Mouse (Mus musculus): ENCODE results near the gene Nfs1. TPM values are rescaled to one million over a fixed set of nuclear protein-coding genes. Genes with fewer than 3 reads are reported as not detected.

The Nfs1 gene
- polyA plus RNA-seq, 1 experiment = 49.2 TPM

Other genes with a start within 250 kb of the Nfs1 start
- 47.0 and 60.2 TPM in 2 replicates for gene Uqcc1, start 213.9 kb downstream of the Nfs1 start, polyA plus RNA-seq (2012; rRNA removed)
- not detected in 2 replicates for gene Gm15557, start 203.5 kb downstream of the Nfs1 start, polyA plus RNA-seq (2012; rRNA removed)
- 1.5 and 1.7 TPM in 2 replicates for gene Gdf5, start 198.8 kb downstream of the Nfs1 start, polyA plus RNA-seq (2012; rRNA removed)
- gene Cep250, start 187.7 kb downstream of the Nfs1 start, polyA plus RNA-seq (2012; rRNA removed) = 11.7 and 13.4 TPM in 2 replicates
- gene 6430550D23Rik, start 136.2 kb downstream of the Nfs1 start, polyA plus RNA-seq (2012; rRNA removed) = 2.3 and 4.7 TPM in 2 replicates
- gene Ergic3, start 136.1 kb downstream of the Nfs1 start, polyA plus RNA-seq (2012; rRNA removed) = 190 and 196 TPM in 2 replicates
- gene Fer1l4, start 91.2 kb downstream of the Nfs1 start, polyA plus RNA-seq (2012; rRNA removed) = 121 and 126 TPM in 2 replicates
- 4.4 and 5.1 TPM in 2 replicates for gene Spag4, start 79.0 kb downstream of the Nfs1 start, polyA plus RNA-seq (2012; rRNA removed)
- gene Cpne1, start 32.2 kb downstream of the Nfs1 start, polyA plus RNA-seq (2012; rRNA removed) = 46.2 and 60.5 TPM in 2 replicates
- 4.6 and 7.5 TPM in 2 replicates for gene Rbm12, start 32.2 kb downstream of the Nfs1 start, polyA plus RNA-seq (2012; rRNA removed)
- 4.2 and 5.1 TPM in 2 replicates for gene Gm28036, start 17.1 kb downstream of the Nfs1 start, polyA plus RNA-seq (2012; rRNA removed)
- gene Romo1, start 147 bp downstream of the Nfs1 start, polyA plus RNA-seq (2012; rRNA removed) = 210 and 265 TPM in 2 replicates
- gene Rbm39, start 36.1 kb upstream of the Nfs1 start, polyA plus RNA-seq (2012; rRNA removed) = 131 and 161 TPM in 2 replicates
- 13.2 and 15.4 TPM in 2 replicates for gene Phf20, start 52.3 kb upstream of the Nfs1 start, polyA plus RNA-seq (2012; rRNA removed)
- 3.4 and 4.5 TPM in 2 replicates for gene Cnbd2, start 168.1 kb upstream of the Nfs1 start, polyA plus RNA-seq (2012; rRNA removed)
- 71.0 and 72.5 TPM in 2 replicates for gene Scand1, start 168.5 kb upstream of the Nfs1 start, polyA plus RNA-seq (2012; rRNA removed)

Measured in urinary bladder, adult 2 months (tissue).